Mouse (Mus musculus) gastrocnemius, adult 8-10 months (tissue): ENCODE data around the gene Ces1d. TPM values are rescaled to one million over a fixed set of nuclear protein-coding genes. Genes with fewer than 3 reads are reported as not detected.

Experiments used
- DNase-seq, 2 experiments: peaks; one replicate each; pipeline ENCODE4 v3.0.0; 2022; ENCODE audit warnings: low spot score in 2 of 2
- total RNA-seq, 4 experiments: library from RNA; stranded (reverse); gene quantifications; 2 replicates each; pipeline ENCODE4 v1.2.4; 2022

Ces1d gene
- total RNA-seq, 4 experiments from 2014 or later: 73.3 to 160 (median 104) TPM

DNA sequence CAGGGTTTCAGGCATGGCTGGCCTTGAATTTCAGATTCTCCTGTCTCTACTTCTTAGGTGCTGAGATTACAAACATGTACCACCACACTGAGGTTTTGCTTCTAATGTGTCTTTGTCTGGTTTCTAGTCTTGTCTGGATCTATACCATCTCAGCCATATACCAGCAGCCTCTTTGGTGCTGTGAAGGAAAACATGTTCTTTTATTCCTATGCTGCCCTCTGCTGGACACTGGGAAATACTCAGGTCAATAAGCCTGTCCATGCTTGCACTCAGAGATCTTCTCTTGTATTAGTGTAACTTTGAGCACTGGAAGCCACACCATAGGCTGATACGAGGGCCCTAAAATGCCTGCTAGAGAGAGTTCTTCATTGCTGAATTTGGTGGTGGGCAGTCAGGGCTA is 56.9 kb downstream of the Ces1d start:
- peak in 1 of 2 experiments; percentile 4 for DNase-seq

- no peak for DNase-seq
These were observed 65.4 kb downstream of the Ces1d start for GRCm38 (mm10) chr8:93132196-93132595.

DNA sequence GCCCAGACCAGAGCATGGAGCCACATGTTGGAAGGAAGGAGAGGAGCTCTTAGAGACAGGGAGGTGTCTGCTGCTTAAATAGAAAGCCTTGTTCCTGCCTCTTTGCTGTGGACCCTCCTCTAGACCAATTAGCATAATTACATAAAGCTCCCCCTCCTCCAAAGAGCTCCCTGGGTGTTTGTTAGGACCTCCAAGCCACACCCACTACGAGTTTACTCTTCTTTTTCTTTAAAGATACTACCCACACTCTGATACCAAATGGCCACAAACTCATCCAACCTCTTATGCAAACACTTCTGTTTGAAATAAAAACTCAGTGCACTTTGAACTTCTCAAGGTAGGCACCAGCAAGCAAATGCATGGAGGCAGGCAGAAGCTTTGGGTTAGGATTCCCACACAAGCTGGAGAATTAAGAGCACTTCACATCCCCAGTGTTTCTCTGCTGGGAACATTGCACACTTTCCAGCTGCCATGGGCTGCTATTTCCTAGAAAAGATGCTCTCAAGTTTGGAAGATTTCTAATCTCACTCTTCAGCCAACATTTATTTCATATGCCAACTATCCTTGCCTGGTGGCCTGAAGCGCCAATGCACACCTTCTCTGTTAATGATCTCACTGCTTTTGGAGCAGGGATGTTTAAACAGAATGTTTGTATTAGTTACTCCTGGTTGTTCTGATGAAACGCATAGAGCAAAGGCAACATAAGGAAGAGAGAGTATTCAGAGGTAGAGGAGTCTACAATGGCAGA is 66.2 kb downstream of the Ces1d start, which contains the start of gene Ces1c:
Ces1c (minus strand) TSS at position 51 of the 748 bp plus-strand sequence.
- DNase-seq: no peak

DNA sequence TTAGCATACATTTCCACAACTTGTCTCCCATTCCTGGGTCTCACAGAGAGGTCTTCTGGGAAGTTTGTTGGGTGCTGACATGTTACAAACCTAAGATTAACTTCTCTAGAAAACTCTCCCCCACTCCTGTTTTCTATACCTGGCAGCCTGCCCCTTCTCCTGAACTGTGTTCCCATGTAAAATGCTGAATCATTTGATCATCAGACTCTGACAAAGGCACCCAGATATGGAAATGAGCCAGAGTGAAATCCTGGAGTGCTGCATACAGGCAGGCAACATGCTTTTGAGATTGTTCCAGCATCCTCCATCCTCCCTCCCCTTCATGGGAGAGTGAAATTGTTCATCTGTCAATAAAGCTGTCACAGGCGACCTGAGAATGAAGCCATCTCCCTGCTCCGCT is 71.2 kb downstream of the Ces1d start:
- no peak for DNase-seq

DNA sequence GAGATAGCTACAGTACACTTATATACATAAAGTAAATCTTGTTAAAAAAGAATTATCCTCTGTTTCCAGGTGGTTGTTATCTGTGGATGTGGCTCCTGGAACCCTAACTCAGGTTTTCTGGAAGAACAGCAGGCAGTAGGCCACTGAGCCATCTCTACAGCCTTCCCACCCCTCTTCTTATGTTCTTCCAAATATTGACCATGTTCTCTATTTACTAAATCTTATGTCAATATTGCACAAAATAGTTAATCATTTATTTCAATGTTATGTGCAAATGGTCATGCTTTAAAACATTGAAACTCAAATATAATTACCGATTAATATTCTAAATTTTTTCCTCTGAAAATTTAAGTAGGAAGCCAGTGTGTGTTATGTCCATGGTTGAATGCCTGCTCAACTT is 75.6 kb downstream of the Ces1d start:
- DNase-seq: no peak

Other genes with a start within 250 kb of the Ces1d start
- gene Slc6a2, start 237.8 kb downstream of the Ces1d start, total RNA-seq: under 1 TPM; 0.29 to 0.54 (median 0.30) TPM
- not detected for gene Ces1a, start 149.6 kb downstream of the Ces1d start, total RNA-seq
- gene Ces1b, start 117.8 kb downstream of the Ces1d start, total RNA-seq: not detected
- gene Ces1c, start 66.6 kb downstream of the Ces1d start, total RNA-seq: under 1 TPM in 1 of 4 experiments, not detected in 3; 0.86 TPM
- gene Ces1e, start 31.8 kb upstream of the Ces1d start, total RNA-seq: under 1 TPM; 0.29 to 0.48 (median 0.39) TPM
- gene Ces1f, start 81.9 kb upstream of the Ces1d start, total RNA-seq: under 1 TPM in 3 of 4 experiments, not detected in 1; 0.17 to 0.81 (median 0.54) TPM
- gene Ces1g, start 139.5 kb upstream of the Ces1d start, total RNA-seq: not detected
- not detected for gene Ces1h, start 181.9 kb upstream of the Ces1d start, total RNA-seq